Mouse (Mus musculus): Measurements from ENCODE around the gene Mrps10. TPM values are rescaled to one million over a fixed set of nuclear protein-coding genes. Genes with fewer than 3 reads are reported as not detected.
"Not testable (repeated sequence)": the region's sequence is repeated elsewhere in the genome, so short reads cannot be mapped to it uniquely, and the experiment has no call there.

Mrps10 gene
- polyA plus RNA-seq, 1 experiment from 2014 or later: 58.6 TPM

DNA sequence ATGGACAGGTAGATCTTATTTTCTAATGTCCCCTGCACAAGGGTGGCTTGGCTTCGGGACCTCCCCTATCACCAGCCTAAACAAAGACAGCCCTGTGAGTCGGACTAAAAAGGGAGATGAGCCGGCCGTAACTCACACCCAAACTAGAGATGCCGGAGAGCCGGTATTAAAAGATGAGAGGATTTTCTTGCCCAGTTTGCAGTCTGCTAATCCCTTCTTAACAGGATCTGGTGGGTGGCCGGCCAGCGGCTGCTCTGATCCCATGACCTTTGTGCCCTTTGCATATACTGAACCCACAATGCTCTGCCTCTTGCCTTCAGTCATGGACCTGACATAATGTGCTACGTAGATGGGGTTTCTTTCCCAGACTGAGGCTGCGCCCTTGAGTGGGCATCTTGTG is 31.8 kb downstream of the Mrps10 start, which contains the start of gene Guca1a:
Gene Guca1a (minus strand): TSS at position 134 of the 400 bp plus-strand sequence.
- no peak for DNase-seq (ENCODE audit: low spot score)
- ATAC-seq (ENCODE audit: low FRiP score, low TSS enrichment): no peak
- TF ChIP-seq CTCF (IDR thresholded peaks at IDR 0.05; ENCODE audit: low read depth) (no peak), EP300 (optimal IDR thresholded peaks at IDR 0.05) (no peak)
- no peak within 1 kb of the TSS for H3K4me2 ChIP-seq (replicated peaks; ENCODE audit: low read depth)
- H3K27me3 ChIP-seq (ENCODE audit: control insufficient read depth, insufficient read depth, low read length): no peaks in the 10 kb centered on the region
- H3K36me3 ChIP-seq (ENCODE audit: control insufficient read depth, insufficient read depth, low read length): no peaks in the 10 kb centered on the region
- no peaks in the 10 kb centered on the region for H3K9me3 ChIP-seq (ENCODE audit: control insufficient read depth, low read length)
- H3K4me1 ChIP-seq (replicated peaks; ENCODE audit: control insufficient read depth, insufficient read depth): 0 out of 2 replicates have a peak, but pooled peaks cover 2% of the 10 kb centered on the region
- H3K9ac ChIP-seq (ENCODE audit: low read length): no peak within 1 kb of the TSS
- WGBS: 57% methylated on average over 10 of the region's 10 CpGs
- no peak within 1 kb of the TSS for H3K27ac ChIP-seq (replicated peaks)
- no peak within 1 kb of the TSS for H3K4me3 ChIP-seq (ENCODE audit: low read depth, low read length)

DNA sequence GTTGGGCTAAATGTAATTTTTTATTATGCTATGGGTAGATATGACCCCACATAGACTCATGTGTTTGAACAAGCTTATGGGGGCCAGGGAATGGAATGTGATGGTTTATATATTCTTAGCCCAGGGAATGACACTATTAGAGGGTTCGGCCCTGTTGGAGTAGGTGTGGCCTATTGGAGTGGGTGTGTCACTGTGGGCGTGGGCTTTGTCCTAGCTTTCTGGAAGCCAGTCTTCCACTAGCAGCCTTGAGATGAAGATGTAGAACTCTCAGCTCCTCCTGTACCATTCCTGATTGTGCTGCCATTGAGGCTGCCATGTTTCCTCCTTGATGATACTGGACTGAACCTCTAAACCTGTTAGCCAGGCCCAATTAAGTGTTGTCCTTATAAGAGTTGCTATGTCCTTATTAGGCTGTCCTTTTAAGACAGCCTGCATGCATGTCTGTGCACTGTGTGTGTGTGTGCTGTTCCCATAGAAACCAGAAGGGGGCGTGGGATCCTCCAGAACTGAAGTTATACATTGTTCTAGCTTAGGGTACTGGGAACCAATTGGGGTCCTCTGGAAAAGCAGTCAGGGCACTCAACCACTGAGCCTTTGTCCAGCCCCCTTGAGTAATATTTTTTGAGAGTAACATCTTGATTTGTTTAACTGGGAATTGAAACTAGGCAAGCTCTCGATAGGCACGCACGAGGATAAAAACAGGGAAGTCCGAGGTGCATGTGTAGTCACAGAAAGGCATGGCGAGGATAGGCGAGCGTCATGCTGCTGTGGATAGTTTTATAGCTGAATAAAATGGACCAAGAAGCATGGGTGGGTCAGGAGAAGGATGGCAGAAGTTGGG is 39.2 kb downstream of the Mrps10 start:
- Histone ChIP-seq H3K27ac (replicated peaks) (no peak overlapping the region), H3K4me1 (replicated peaks; ENCODE audit: control insufficient read depth, insufficient read depth) (no peaks in the 10 kb centered on the region), H3K36me3 (ENCODE audit: control insufficient read depth, insufficient read depth, low read length) (no peaks in the 10 kb centered on the region), H3K9ac (ENCODE audit: low read length) (no peak overlapping the region), H3K4me2 (replicated peaks; ENCODE audit: low read depth) (no peak overlapping the region), H3K27me3 (ENCODE audit: control insufficient read depth, insufficient read depth, low read length) (peaks cover 3% of the 10 kb centered on the region; the same call in 1 of the 2 replicates), H3K9me3 (ENCODE audit: control insufficient read depth, low read length) (no peaks in the 10 kb centered on the region), H3K4me3 (ENCODE audit: low read depth, low read length) (no peak overlapping the region)
- WGBS: 58% methylated on average over 10 of the region's 10 CpGs
- DNase-seq (ENCODE audit: low spot score) (no peak), ATAC-seq (ENCODE audit: low FRiP score, low TSS enrichment) (no peak)
- no peak for TF ChIP-seq EP300 (optimal IDR thresholded peaks at IDR 0.05)
- TF ChIP-seq CTCF (IDR thresholded peaks at IDR 0.05; ENCODE audit: low read depth): no peak

DNA sequence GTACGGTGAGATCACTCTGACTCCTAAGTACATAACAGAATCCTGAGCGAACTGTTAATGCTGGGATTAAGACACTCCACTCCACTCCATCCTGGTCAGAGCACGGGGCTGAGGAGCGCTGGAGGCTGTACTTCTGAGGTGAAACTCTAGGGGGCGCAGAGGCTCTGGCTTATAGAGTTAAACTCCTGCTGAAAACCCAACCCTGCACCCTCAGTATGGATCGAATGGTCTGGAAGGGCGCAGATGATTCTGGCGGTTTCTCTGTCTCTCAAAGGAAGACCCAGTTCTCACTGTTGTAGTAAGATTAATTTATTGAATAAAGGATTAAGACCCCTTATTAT is 39.8 kb downstream of the Mrps10 start:
- Histone ChIP-seq H3K4me3 (ENCODE audit: low read depth, low read length) (no peak overlapping the region), H3K4me2 (replicated peaks; ENCODE audit: low read depth) (no peak overlapping the region), H3K9ac (ENCODE audit: low read length) (no peak overlapping the region), H3K9me3 (ENCODE audit: control insufficient read depth, low read length) (no peaks in the 10 kb centered on the region), H3K36me3 (ENCODE audit: control insufficient read depth, insufficient read depth, low read length) (no peaks in the 10 kb centered on the region), H3K27me3 (ENCODE audit: control insufficient read depth, insufficient read depth, low read length) (peaks cover 3% of the 10 kb centered on the region; the same call in 1 of the 2 replicates), H3K4me1 (replicated peaks; ENCODE audit: control insufficient read depth, insufficient read depth) (no peaks in the 10 kb centered on the region), H3K27ac (replicated peaks) (no peak overlapping the region)
- TF ChIP-seq EP300 (optimal IDR thresholded peaks at IDR 0.05) (no peak), CTCF (IDR thresholded peaks at IDR 0.05; ENCODE audit: low read depth) (peak; percentile 82)
- DNase-seq (ENCODE audit: low spot score) (peak; percentile 79), ATAC-seq (ENCODE audit: low FRiP score, low TSS enrichment) (peak; percentile 69)
- 20% methylated on average over 8 of the region's 8 CpGs for WGBS

DNA sequence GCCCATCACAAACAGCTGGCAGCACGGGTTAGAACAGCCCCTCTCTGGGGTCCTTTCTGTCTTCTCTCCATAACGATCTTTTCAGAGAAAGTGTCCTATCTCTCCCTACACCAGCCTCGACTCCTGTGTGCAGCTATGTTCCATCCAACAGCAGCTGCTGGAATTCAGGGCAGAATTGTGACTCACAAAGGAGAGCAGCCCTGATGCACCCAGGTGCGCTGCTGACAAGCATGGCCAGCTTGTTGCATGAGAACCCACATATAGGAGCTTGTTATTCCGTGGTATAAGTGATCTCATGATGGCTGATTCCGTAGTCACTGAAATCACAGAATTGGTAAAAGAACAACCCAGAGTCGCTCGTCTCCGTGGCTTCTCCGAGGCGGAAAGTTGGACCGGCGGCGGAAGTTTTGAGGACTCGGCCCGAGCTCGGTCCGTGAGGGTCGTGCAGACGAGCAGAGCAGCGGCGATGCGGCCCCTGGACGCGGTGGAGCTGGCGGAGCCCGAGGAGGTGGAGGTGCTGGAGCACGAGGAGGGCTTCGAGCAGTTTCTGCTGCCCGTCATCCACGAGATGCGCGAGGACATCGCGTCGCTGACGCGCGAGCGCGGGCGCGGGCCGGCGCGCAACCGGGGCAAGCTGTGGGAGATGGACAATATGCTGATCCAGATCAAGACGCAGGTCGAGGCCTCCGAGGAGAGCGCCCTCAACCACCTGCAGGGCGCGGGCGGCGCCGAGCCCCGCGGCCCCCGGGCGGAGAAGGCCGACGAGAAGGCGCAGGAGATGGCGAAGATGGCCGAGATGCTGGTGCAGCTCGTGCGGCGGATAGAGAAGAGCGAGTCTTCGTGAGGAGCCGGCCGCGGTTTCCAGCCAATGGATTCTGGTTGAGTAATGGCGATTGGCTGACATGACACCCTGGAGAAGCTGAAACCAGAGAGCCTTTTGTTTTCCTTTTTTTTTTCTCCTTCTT is 41.5 kb downstream of the Mrps10 start:
- H3K27me3 ChIP-seq (ENCODE audit: control insufficient read depth, insufficient read depth, low read length); H3K9ac ChIP-seq (ENCODE audit: low read length); H3K4me1 ChIP-seq (replicated peaks; ENCODE audit: control insufficient read depth, insufficient read depth); H3K36me3 ChIP-seq (ENCODE audit: control insufficient read depth, insufficient read depth, low read length); H3K9me3 ChIP-seq (ENCODE audit: control insufficient read depth, low read length); DNase-seq (ENCODE audit: low spot score); ATAC-seq (ENCODE audit: low FRiP score, low TSS enrichment); H3K27ac ChIP-seq (replicated peaks): not testable (repeated sequence)
- Histone ChIP-seq H3K4me3 (ENCODE audit: low read depth, low read length) (peak overlapping the region; percentile 35), H3K4me2 (replicated peaks; ENCODE audit: low read depth) (peak overlapping the region; percentile 47)
- WGBS: 3% methylated on average over 70 of the region's 74 CpGs

DNA sequence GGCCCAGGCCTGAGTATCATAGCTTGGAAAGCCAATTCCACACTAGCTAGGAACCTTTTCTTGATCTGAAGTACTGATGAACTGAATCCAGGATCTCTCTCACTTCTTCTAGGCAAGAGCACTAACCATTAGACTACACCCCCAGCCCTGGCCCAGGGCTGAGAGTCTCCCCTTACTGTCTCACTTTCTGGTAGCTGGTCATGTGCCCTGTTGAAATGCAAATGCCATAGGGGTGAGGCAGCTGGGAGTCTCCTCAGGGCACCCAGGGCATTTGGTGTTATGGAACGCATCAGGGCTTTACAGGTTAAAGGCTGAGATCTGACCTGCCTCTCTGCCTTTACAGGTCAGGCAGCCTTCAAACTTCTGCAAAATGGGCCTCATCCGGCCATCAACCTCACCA is 51.5 kb downstream of the Mrps10 start:
- Histone ChIP-seq H3K27ac (replicated peaks) (peak overlapping the region; percentile 49; the same call in 1 of the 2 replicates), H3K27me3 (ENCODE audit: control insufficient read depth, insufficient read depth, low read length) (no peaks in the 10 kb centered on the region), H3K4me2 (replicated peaks; ENCODE audit: low read depth) (no peak overlapping the region), H3K9me3 (ENCODE audit: control insufficient read depth, low read length) (no peaks in the 10 kb centered on the region), H3K9ac (ENCODE audit: low read length) (no peak overlapping the region), H3K36me3 (ENCODE audit: control insufficient read depth, insufficient read depth, low read length) (no peaks in the 10 kb centered on the region), H3K4me3 (ENCODE audit: low read depth, low read length) (no peak overlapping the region), H3K4me1 (replicated peaks; ENCODE audit: control insufficient read depth, insufficient read depth) (no peaks in the 10 kb centered on the region)
- DNase-seq (ENCODE audit: low spot score): no peak
- no peak for ATAC-seq (ENCODE audit: low FRiP score, low TSS enrichment)
- no peak for TF ChIP-seq CTCF (IDR thresholded peaks at IDR 0.05; ENCODE audit: low read depth)
- 61% methylated on average over 2 of the region's 2 CpGs for WGBS

Measured in stomach, postnatal 0 days (tissue).